Mouse (Mus musculus): ENCODE measurements around the gene Vmn2r111. TPM values are rescaled to one million over a fixed set of nuclear protein-coding genes. Genes with fewer than 3 reads are reported as not detected.
"Not testable (repeated sequence)": the region's sequence is repeated elsewhere in the genome, so short reads cannot be mapped to it uniquely, and the experiment has no call there.

Gene Vmn2r111
- polyA plus RNA-seq (2015; fragmentation: Nextera tagmentation; extraction: Ambion mirVana) = not detected in 2 replicates

DNA sequence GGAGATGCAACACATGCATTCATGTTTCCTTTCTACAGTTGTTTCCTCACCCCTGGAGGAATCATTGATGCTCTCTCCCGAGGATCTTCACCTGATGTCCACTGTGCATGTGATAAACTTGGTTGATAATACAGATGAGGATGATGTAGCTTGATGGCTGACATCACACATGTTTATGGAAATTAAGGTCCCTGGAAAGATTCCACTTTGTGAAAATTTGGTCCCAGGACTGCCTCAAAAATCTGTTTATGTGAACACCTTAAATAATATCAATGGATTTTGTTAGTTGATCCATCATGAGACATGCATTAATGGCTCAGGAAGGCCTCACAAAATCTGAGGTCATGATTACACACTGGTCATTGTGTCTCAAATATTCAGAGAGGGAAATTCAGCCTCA, at the start of gene Vmn2r111:
Gene Vmn2r111, minus strand, starts transcription at position 101 of the 400 bp plus-strand sequence.
- not testable (repeated sequence) for ATAC-seq (ENCODE audit: insufficient read depth); H3K27ac ChIP-seq (replicated peaks); H3K9ac ChIP-seq; H3K4me1 ChIP-seq (replicated peaks); H3K27me3 ChIP-seq; H3K4me3 ChIP-seq (replicated peaks); H3K9me3 ChIP-seq (replicated peaks); H3K4me2 ChIP-seq; H3K36me3 ChIP-seq (replicated peaks)
- WGBS (ENCODE audit: insufficient replicate concordance) = 32% methylated on average over 1 of the region's 1 CpGs

DNA sequence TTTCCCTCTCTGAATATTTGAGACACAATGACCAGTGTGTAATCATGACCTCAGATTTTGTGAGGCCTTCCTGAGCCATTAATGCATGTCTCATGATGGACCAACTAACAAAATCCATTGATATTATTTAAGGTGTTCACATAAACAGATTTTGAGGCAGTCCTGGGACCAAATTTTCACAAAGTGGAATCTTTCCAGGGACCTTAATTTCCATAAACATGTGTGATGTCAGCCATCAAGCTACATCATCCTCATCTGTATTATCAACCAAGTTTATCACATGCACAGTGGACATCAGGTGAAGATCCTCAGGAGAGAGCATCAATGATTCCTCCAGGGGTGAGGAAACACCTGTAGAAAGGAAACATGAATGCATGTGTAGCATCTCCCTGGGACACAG, 27.4 kb upstream of the Vmn2r111 start, which contains the start of gene Vmn2r112:
Gene Vmn2r112, plus strand, starts transcription at position 301 of the 400 bp plus-strand sequence.
- not testable (repeated sequence) for H3K4me1 ChIP-seq (replicated peaks); H3K9me3 ChIP-seq (replicated peaks); ATAC-seq (ENCODE audit: insufficient read depth); H3K4me3 ChIP-seq (replicated peaks); H3K27ac ChIP-seq (replicated peaks); H3K9ac ChIP-seq; H3K4me2 ChIP-seq; H3K36me3 ChIP-seq (replicated peaks); H3K27me3 ChIP-seq

GRCm38 (mm10) chr17:22520467-22520866, 52.8 kb downstream of the Vmn2r111 start:
- not testable (repeated sequence) for H3K27me3 ChIP-seq; H3K9me3 ChIP-seq (replicated peaks); H3K4me2 ChIP-seq; ATAC-seq (ENCODE audit: insufficient read depth); H3K36me3 ChIP-seq (replicated peaks); H3K27ac ChIP-seq (replicated peaks); H3K9ac ChIP-seq; H3K4me1 ChIP-seq (replicated peaks); H3K4me3 ChIP-seq (replicated peaks)
- 56% methylated on average over 7 of the region's 7 CpGs for WGBS (ENCODE audit: insufficient replicate concordance)

DNA sequence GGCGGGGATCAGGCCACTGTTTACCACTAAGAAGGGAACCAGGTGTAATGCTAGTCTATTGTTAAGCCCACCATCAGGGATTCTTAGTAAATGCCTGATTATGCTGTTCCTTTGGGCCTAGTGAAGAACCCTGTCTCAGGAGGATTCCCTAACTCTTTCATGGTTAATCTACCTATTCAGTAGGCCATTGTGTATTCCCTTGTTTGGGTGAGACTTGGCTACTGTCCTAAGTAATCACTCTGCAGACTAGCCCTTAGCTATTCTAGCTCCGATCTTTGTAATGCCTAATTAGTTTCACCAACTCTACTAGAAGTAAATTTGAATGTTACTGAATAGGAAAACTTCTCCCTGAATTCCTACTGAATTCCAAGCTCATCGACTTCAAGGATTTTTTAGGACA, 53.2 kb downstream of the Vmn2r111 start:
- WGBS (ENCODE audit: insufficient replicate concordance) = 49% methylated on average over 3 of the region's 3 CpGs

DNA sequence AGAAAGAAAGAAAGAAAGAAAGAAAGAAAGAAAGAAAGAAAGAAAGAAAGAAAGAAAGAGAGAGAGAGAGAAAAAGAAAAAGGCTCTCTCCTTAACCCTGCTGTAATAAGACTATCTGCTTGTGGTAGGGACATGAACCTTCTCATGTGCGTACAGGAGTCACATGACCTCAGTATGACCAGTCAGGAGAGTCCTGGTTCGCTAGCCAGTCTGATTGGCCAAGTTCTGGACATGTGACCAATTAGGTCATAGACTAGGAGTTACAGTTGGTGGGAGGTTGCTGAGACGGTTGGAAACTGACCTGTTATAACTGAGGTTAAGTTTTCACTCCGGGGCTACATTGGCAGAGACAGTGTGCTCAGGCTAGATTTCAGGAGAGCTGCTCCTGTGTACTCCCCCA, 76.2 kb downstream of the Vmn2r111 start:
- no peak overlapping the region for H3K4me2 ChIP-seq
- WGBS (ENCODE audit: insufficient replicate concordance) = 42% methylated on average over 4 of the region's 4 CpGs
- no peaks in the 10 kb centered on the region for H3K27me3 ChIP-seq
- no peak overlapping the region for H3K9ac ChIP-seq
- H3K36me3 ChIP-seq (replicated peaks) = no peaks in the 10 kb centered on the region
- ATAC-seq (ENCODE audit: insufficient read depth) = no peak
- no peaks in the 10 kb centered on the region for H3K9me3 ChIP-seq (replicated peaks)
- H3K4me1 ChIP-seq (replicated peaks) = no peaks in the 10 kb centered on the region
- H3K27ac ChIP-seq (replicated peaks) = no peak overlapping the region
- H3K4me3 ChIP-seq (replicated peaks) = no peak overlapping the region

More for the DNA sequence above, 53.2 kb downstream of the Vmn2r111 start:
- not testable (repeated sequence) for H3K9me3 ChIP-seq (replicated peaks); H3K4me3 ChIP-seq (replicated peaks); H3K36me3 ChIP-seq (replicated peaks); H3K27ac ChIP-seq (replicated peaks); H3K27me3 ChIP-seq; ATAC-seq (ENCODE audit: insufficient read depth); H3K9ac ChIP-seq; H3K4me1 ChIP-seq (replicated peaks); H3K4me2 ChIP-seq

Other genes starting within 250 kb of the Vmn2r111 start
- gene Zfp944, start 212.1 kb downstream of the Vmn2r111 start, polyA plus RNA-seq (2015; fragmentation: Nextera tagmentation; extraction: Ambion mirVana) = 5.0 and 5.2 TPM in 2 replicates
- gene Zfp758, start 212.0 kb downstream of the Vmn2r111 start, polyA plus RNA-seq (2015; fragmentation: Nextera tagmentation; extraction: Ambion mirVana) = 3.3 and 3.5 TPM in 2 replicates
- gene Zfp946, start 149.3 kb downstream of the Vmn2r111 start, polyA plus RNA-seq (2015; fragmentation: Nextera tagmentation; extraction: Ambion mirVana) = 2.4 and 2.6 TPM in 2 replicates
- not detected in 2 replicates for gene Vmn2r112, start 27.5 kb upstream of the Vmn2r111 start, polyA plus RNA-seq (2015; fragmentation: Nextera tagmentation; extraction: Ambion mirVana)

Measured in liver, embryonic 15.5 days (tissue).